Mouse (Mus musculus): Measurements from ENCODE around the gene Cd200.

DNA sequence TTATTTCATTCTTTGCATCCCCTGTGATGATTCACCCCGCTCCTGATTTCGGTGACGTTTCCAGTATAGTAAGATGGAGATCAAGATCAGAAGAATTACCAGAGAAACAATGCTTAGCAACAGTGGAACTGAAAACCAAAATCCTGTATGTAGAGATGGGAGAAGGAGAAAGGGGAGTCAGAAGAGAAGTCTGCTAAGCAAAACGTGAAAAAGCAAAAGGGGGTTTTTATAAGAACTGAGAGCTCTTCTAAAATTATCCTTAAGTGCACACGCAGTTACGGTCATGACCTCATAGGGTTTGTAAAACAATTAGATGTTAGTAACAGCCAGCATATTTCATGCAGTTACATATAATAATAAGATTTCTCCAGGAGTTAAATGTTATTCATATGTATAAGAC, 16.6 kb downstream of the Cd200 start:
- TF ChIP-seq GATA1 (IDR thresholded peaks at IDR 0.05; ENCODE audit: borderline replicate concordance, low read length) (no peak), FLI1 (IDR thresholded peaks at IDR 0.05; ENCODE audit: low read length) (no peak)
